ENCODE assay signal across 14 mouse cellular contexts in genomic region chr8:120026199-120026598, GRCm38 (mm10). TPM values are rescaled to one million over a fixed set of nuclear protein-coding genes. Genes with fewer than 3 reads are reported as not detected.
"Had no signal": no experiment of that assay in that cellular context is flagged by ENCODE, and none has a peak within 500 bp of the region (broad histone marks: within the 10 kb centered on the region; RNA-seq: fewer than 3 reads in every experiment).

No protein-coding gene starts in this region.

- ATAC-seq: intestine, embryonic 15.5 days; midbrain, embryonic 15.5 days had no signal

- H3K4me1 ChIP-seq: intestine, embryonic 15.5 days; liver, embryonic 15.5 days; lung, embryonic 15.5 days; midbrain, embryonic 15.5 days; neural tube, embryonic 12.5 days had no signal

- H3K4me3 ChIP-seq: intestine, embryonic 15.5 days; kidney, embryonic 15.5 days; left cerebral cortex, adult 2 months; limb, embryonic 10.5 days; liver, embryonic 15.5 days; lung, embryonic 15.5 days; midbrain, embryonic 15.5 days; neural tube, embryonic 12.5 days had no signal

- H3K4me2 ChIP-seq: intestine, embryonic 15.5 days; kidney, embryonic 15.5 days; liver, embryonic 15.5 days; lung, embryonic 15.5 days; midbrain, embryonic 11.5 days; midbrain, embryonic 15.5 days; neural tube, embryonic 12.5 days had no signal

- H3K9me3 ChIP-seq: intestine, embryonic 15.5 days; kidney, embryonic 15.5 days; limb, embryonic 10.5 days; liver, embryonic 15.5 days; lung, embryonic 15.5 days; midbrain, embryonic 15.5 days; neural tube, embryonic 12.5 days had no signal

- H3K36me3 ChIP-seq: intestine, embryonic 15.5 days; kidney, embryonic 15.5 days; limb, embryonic 10.5 days; liver, embryonic 15.5 days; lung, embryonic 15.5 days; midbrain, embryonic 15.5 days; neural tube, embryonic 12.5 days had no signal

- H3K27me3 ChIP-seq: intestine, embryonic 15.5 days; kidney, embryonic 15.5 days; liver, embryonic 15.5 days; lung, embryonic 15.5 days; midbrain, embryonic 15.5 days; neural tube, embryonic 12.5 days had no signal

- H3K27ac ChIP-seq: intestine, embryonic 15.5 days; kidney, embryonic 15.5 days; left cerebral cortex, adult 2 months; limb, embryonic 10.5 days; liver, embryonic 15.5 days; lung, embryonic 15.5 days; midbrain, embryonic 15.5 days; neural tube, embryonic 12.5 days had no signal

- H3K9ac ChIP-seq: intestine, embryonic 15.5 days; kidney, embryonic 15.5 days; liver, embryonic 15.5 days; lung, embryonic 15.5 days; midbrain, embryonic 15.5 days; neural tube, embryonic 12.5 days had no signal

- DNase-seq: kidney, adult 2 months; kidney, postnatal 14 days; thymus, adult 18-20 months; thymus, postnatal 14 days had no signal

RNA-seq across cellular contexts. Expression of gene Crispld2, which starts 34.0 kb away (rescaled TPM):
- total RNA-seq: monocyte, adult 5-6 weeks had no signal
